In the genomic region with DNA sequence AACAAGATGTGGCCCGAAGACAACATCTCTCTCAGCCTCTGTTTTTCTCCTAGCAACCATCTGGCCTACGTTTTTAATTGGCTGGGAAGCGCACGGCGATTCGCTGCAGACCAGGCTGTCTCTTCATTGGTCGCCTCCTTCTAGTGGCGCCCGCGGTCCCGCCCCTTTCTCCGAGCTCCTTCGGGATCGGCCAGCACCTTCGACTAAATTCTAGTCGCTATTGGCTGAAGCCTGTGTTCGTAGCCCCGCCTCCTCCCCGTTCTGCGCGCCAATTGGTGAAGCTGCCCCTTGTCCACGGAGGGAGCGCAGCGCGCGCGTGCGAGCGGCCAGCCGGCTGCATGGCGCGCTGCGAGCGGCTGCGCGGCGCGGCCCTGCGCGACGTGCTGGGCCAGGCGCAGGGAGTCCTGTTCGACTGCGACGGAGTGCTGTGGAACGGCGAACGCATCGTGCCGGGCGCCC, we compare ENCODE assay signal across 1 mouse cellular context.
TF ChIP-seq lines count a peak whose summit lies in the region.

A gene (plus strand): TSS at position 288 of the 459 bp plus-strand sequence.

TF ChIP-seq in myocyte, 11 proteins besides CTCF, POLR2A, EP300 and RAD21 (continued from another document):
- no peak for TF ChIP-seq SRF (IDR thresholded peaks at IDR 0.05; ENCODE audit: control insufficient read depth, insufficient read length, low read depth)
- no peak for TF ChIP-seq USF1 (IDR thresholded peaks at IDR 0.05; ENCODE audit: low read depth)
TF ChIP-seq in myocyte: peak in this region for 5.
